Mouse (Mus musculus): ENCODE measurements at regions not wholly inside any gene's neighbourhood (a gene's known extent, or its start where the extent isn't known, plus 50 kb on each side); places are given as distances from the start of the nearest gene placed in this dataset.

GRCm38 (mm10) chr15:10890220-10890921, 61.8 kb upstream of the C1qtnf3 start:
- ChIA-PET POLR2A (interaction anchor here in 1 of 4 experiments (1.4 kb wide), 1 partner anchor 12 kb away, joined by 4 read pairs; no protein-coding TSS in a partner anchor), CTCF (interaction anchor here in 1 of 4 experiments (1.1 kb wide), 1 partner anchor 1200 kb away, joined by 8 read pairs; no protein-coding TSS in a partner anchor)

- ChIA-PET POLR2A (interaction anchor here in 3 of 4 experiments (0.5 to 1.2 kb wide), 3 partner anchors 37 to 183 kb away, joined by 3 read pairs; no protein-coding TSS in a partner anchor), CTCF (interaction anchor here in 2 of 4 experiments (0.6 to 1.2 kb wide), 2 partner anchors 397 to 1426 kb away, joined by 3 to 4 read pairs; no protein-coding TSS in a partner anchor)
Observed at GRCm38 (mm10) chr15:10898309-10898708, 53.8 kb upstream of the C1qtnf3 start.

GRCm38 (mm10) chr15:10898715-10899486, 53.2 kb upstream of the C1qtnf3 start:
- POLR2A ChIA-PET, result no interaction called here
- CTCF ChIA-PET, result no interaction called here

- POLR2A ChIA-PET, result no interaction called here
- CTCF ChIA-PET, result interaction anchor here in 1 of 4 experiments (1.7 kb wide), 1 partner anchor 399 kb away, joined by 10 read pairs; no protein-coding TSS in a partner anchor
Observed at GRCm38 (mm10) chr15:10899904-10900303, 52.2 kb upstream of the C1qtnf3 start.

GRCm38 (mm10) chr15:10901075-10901474, 51.1 kb upstream of the C1qtnf3 start:
- ChIA-PET POLR2A (interaction anchor here in 1 of 4 experiments (1.6 kb wide), 1 partner anchor 400 kb away, joined by 5 read pairs; no protein-coding TSS in a partner anchor), CTCF (interaction anchor here (0.5 to 2.0 kb wide), 11 partner anchors 9 to 495 kb away, joined by 3 to 10 read pairs (median 3); no protein-coding TSS in a partner anchor)

- ChIA-PET POLR2A (interaction anchor here in 1 of 4 experiments (1.6 kb wide), 1 partner anchor 401 kb away, joined by 5 read pairs; no protein-coding TSS in a partner anchor), CTCF (interaction anchor here (0.5 to 2.0 kb wide), 10 partner anchors 10 to 496 kb away, joined by 3 to 10 read pairs (median 3); no protein-coding TSS in a partner anchor)
Observed at GRCm38 (mm10) chr15:10901745-10902262, 50.3 kb upstream of the C1qtnf3 start.

All from embryonic stem cell, embryonic (primary cell).